Mouse (Mus musculus): ENCODE results near the gene Tbx21. TPM values are rescaled to one million over a fixed set of nuclear protein-coding genes. Genes with fewer than 3 reads are reported as not detected.

Tbx21 gene
- polyA plus RNA-seq, 1 experiment from 2014 or later, result 0.23 TPM

- 24% methylated on average over 13 of the region's 13 CpGs for WGBS
- H3K9ac ChIP-seq (replicated peaks), result peak overlapping the region; percentile 86
- no peaks in the 10 kb centered on the region for H3K9me3 ChIP-seq (replicated peaks)
- H3K27ac ChIP-seq (replicated peaks), result peak overlapping the region; percentile 76
- no peaks in the 10 kb centered on the region for H3K27me3 ChIP-seq (replicated peaks)
- H3K4me3 ChIP-seq (replicated peaks), result peak overlapping the region; percentile 71
- peaks cover 44% of the 10 kb centered on the region for H3K36me3 ChIP-seq
- H3K4me2 ChIP-seq, result peak overlapping the region; percentile 92
- H3K4me1 ChIP-seq, result peaks cover 24% of the 10 kb centered on the region
- ATAC-seq (ENCODE audit: low FRiP score), result peak; percentile 40; the same call in 1 of the 2 replicates
These were observed 64.1 kb downstream of the Tbx21 start for GRCm38 (mm10) chr11:97050944-97051586.

GRCm38 (mm10) chr11:97050216-97050943 is 64.8 kb downstream of the Tbx21 start, which contains the start of gene Osbpl7:
TSS of gene Osbpl7 (plus strand) at chr11:97050628.
- peak within 1 kb of the TSS; percentile 86 for H3K9ac ChIP-seq (replicated peaks)
- no peaks in the 10 kb centered on the region for H3K27me3 ChIP-seq (replicated peaks)
- H3K36me3 ChIP-seq, result peaks cover 43% of the 10 kb centered on the region
- H3K4me2 ChIP-seq, result peak within 1 kb of the TSS; percentile 92
- H3K9me3 ChIP-seq (replicated peaks), result no peaks in the 10 kb centered on the region
- peaks cover 24% of the 10 kb centered on the region for H3K4me1 ChIP-seq
- peak within 1 kb of the TSS; percentile 76 for H3K27ac ChIP-seq (replicated peaks)
- H3K4me3 ChIP-seq (replicated peaks), result peak within 1 kb of the TSS; percentile 71
- WGBS, result 6% methylated on average over 18 of the region's 18 CpGs
- ATAC-seq (ENCODE audit: low FRiP score), result peak; percentile 91

GRCm38 (mm10) chr11:97049492-97050085 is 65.5 kb downstream of the Tbx21 start:
- no peak for ATAC-seq (ENCODE audit: low FRiP score)
- Histone ChIP-seq H3K4me3 (replicated peaks) (no peak overlapping the region), H3K27me3 (replicated peaks) (no peaks in the 10 kb centered on the region), H3K27ac (replicated peaks) (no peak overlapping the region), H3K4me1 (peaks cover 24% of the 10 kb centered on the region), H3K9ac (replicated peaks) (no peak overlapping the region), H3K36me3 (peaks cover 41% of the 10 kb centered on the region), H3K9me3 (replicated peaks) (no peaks in the 10 kb centered on the region), H3K4me2 (no peak overlapping the region)
- 84% methylated on average over 6 of the region's 6 CpGs for WGBS

- Histone ChIP-seq H3K27ac (replicated peaks) (no peak overlapping the region), H3K9ac (replicated peaks) (no peak overlapping the region), H3K4me3 (replicated peaks) (no peak overlapping the region), H3K4me2 (no peak overlapping the region), H3K36me3 (peaks cover 39% of the 10 kb centered on the region), H3K27me3 (replicated peaks) (no peaks in the 10 kb centered on the region), H3K9me3 (replicated peaks) (no peaks in the 10 kb centered on the region), H3K4me1 (peaks cover 26% of the 10 kb centered on the region)
- WGBS, result 85% methylated on average over 8 of the region's 8 CpGs
- ATAC-seq (ENCODE audit: low FRiP score), result no peak
These were observed 67.0 kb downstream of the Tbx21 start for GRCm38 (mm10) chr11:97048090-97048650.

Small RNAs within 50 kb of the gene (microRNA-seq; reads per million reads assigned to microRNA genes)
- gene Mir7235 (0.69 reads per million), gene Mir8103 (not detected)

Other genes with a start within 250 kb of the Tbx21 start
- gene Cdk5rap3, start 198.8 kb downstream of the Tbx21 start, polyA plus RNA-seq (2015; fragmentation: Nextera tagmentation; extraction: Ambion mirVana), result 82.4 and 85.7 TPM in 2 replicates
- gene Prr15l, start 187.2 kb downstream of the Tbx21 start, polyA plus RNA-seq (2015; fragmentation: Nextera tagmentation; extraction: Ambion mirVana), result 0.47 and 5.2 TPM in 2 replicates
- gene Pnpo, start 171.3 kb downstream of the Tbx21 start, polyA plus RNA-seq (2015; fragmentation: Nextera tagmentation; extraction: Ambion mirVana), result 30.8 and 35.8 TPM in 2 replicates
- 13.0 and 15.8 TPM in 2 replicates for gene Sp2, start 132.4 kb downstream of the Tbx21 start, polyA plus RNA-seq (2015; fragmentation: Nextera tagmentation; extraction: Ambion mirVana)
- gene Sp6, start 101.9 kb downstream of the Tbx21 start, polyA plus RNA-seq (2015; fragmentation: Nextera tagmentation; extraction: Ambion mirVana), result 0.23 and 0.52 TPM in 2 replicates
- gene Scrn2, start 85.4 kb downstream of the Tbx21 start, polyA plus RNA-seq (2015; fragmentation: Nextera tagmentation; extraction: Ambion mirVana), result 12.6 and 18.5 TPM in 2 replicates
- 1.9 and 2.3 TPM in 2 replicates for gene Lrrc46, start 73.9 kb downstream of the Tbx21 start, polyA plus RNA-seq (2015; fragmentation: Nextera tagmentation; extraction: Ambion mirVana)
- 63.7 and 67.4 TPM in 2 replicates for gene Mrpl10, start 73.8 kb downstream of the Tbx21 start, polyA plus RNA-seq (2015; fragmentation: Nextera tagmentation; extraction: Ambion mirVana)
- 10.4 and 12.7 TPM in 2 replicates for gene Osbpl7, start 64.7 kb downstream of the Tbx21 start, polyA plus RNA-seq (2015; fragmentation: Nextera tagmentation; extraction: Ambion mirVana)
- gene Tbkbp1, start 36.2 kb upstream of the Tbx21 start, polyA plus RNA-seq (2015; fragmentation: Nextera tagmentation; extraction: Ambion mirVana), result 8.8 and 9.5 TPM in 2 replicates
- gene Kpnb1, start 72.5 kb upstream of the Tbx21 start, polyA plus RNA-seq (2015; fragmentation: Nextera tagmentation; extraction: Ambion mirVana), result 26.7 and 32.2 TPM in 2 replicates
- gene Npepps, start 165.3 kb upstream of the Tbx21 start, polyA plus RNA-seq (2015; fragmentation: Nextera tagmentation; extraction: Ambion mirVana), result 136 and 145 TPM in 2 replicates
- 38.6 and 43.3 TPM in 2 replicates for gene Mrpl45, start 200.4 kb upstream of the Tbx21 start, polyA plus RNA-seq (2015; fragmentation: Nextera tagmentation; extraction: Ambion mirVana)
- 0.33 and 0.46 TPM in 2 replicates for gene Gpr179, start 236.7 kb upstream of the Tbx21 start, polyA plus RNA-seq (2015; fragmentation: Nextera tagmentation; extraction: Ambion mirVana)
- 7.7 and 8.4 TPM in 2 replicates for gene Socs7, start 247.2 kb upstream of the Tbx21 start, polyA plus RNA-seq (2015; fragmentation: Nextera tagmentation; extraction: Ambion mirVana)

Data from neural tube, embryonic 15.5 days (tissue).